Mouse (Mus musculus) adrenal gland, postnatal 36 days (tissue): Measurements from ENCODE around the gene Esp31. TPM values are rescaled to one million over a fixed set of nuclear protein-coding genes. Genes with fewer than 3 reads are reported as not detected.

ENCODE experiments used
- DNase-seq, 2 experiments: peaks; one replicate each; pipeline ENCODE4 v3.0.0; 2021; ENCODE audit warnings: mixed read lengths in 1 of 2
- long read RNA-seq, 2 experiments: library from polyadenylated mRNA; stranded (forward); transcript quantifications; one replicate each; pipeline ENCODE4 v2.0.0; 2021; ENCODE audit warnings: borderline sequencing depth in 2 of 2
- total RNA-seq, 2 experiments: library from RNA; stranded (reverse); gene quantifications; 2 replicates each; pipeline ENCODE4 v1.2.3; 2021

The Esp31 gene
- total RNA-seq: not detected
- long read RNA-seq, experiment 1: 0 reads
- long read RNA-seq, experiment 2: 0 reads

GRCm38 (mm10) chr17:38639147-38639546 lies at the start of gene Esp31:
TSS of gene Esp31 (plus strand) at chr17:38639447.
- no peak for DNase-seq

Other genes with a start within 250 kb of the Esp31 start
- gene Esp36, start 219.3 kb upstream of the Esp31 start, total RNA-seq: not detected
- not detected for gene Esp34, start 85.3 kb upstream of the Esp31 start, total RNA-seq